Mouse (Mus musculus) CH12.LX (cell line): ENCODE measurements around the gene Usp45.

Experiments
- CTCF ChIP-seq, 2 experiments: IDR thresholded peaks in 1 of 2; conservative IDR thresholded peaks in 1 of 2; 2 replicates each; pipeline ENCODE4 v1.5.1; 2011 to 2012; ENCODE audit warnings: low read depth in 2 of 2, low read length in 2 of 2, improper control_type of control experiment in 1 of 2, inconsistent platforms in 1 of 2, mild to moderate bottlenecking in 1 of 2, moderate library complexity in 1 of 2
- GABPA ChIP-seq: IDR thresholded peaks from 2 replicates; pipeline ENCODE4 v1.6.1; 2012; ENCODE audit warnings: low read depth, low read length, improper control_type of control experiment, inconsistent platforms; ENCODE audit not compliant: insufficient replicate concordance
- MAFK ChIP-seq: IDR thresholded peaks from 2 replicates; pipeline ENCODE4 v1.6.1; 2011; ENCODE audit warnings: low read length, improper control_type of control experiment; ENCODE audit not compliant: insufficient replicate concordance
- MAX ChIP-seq: IDR thresholded peaks from 2 replicates; pipeline ENCODE4 v1.6.1; 2011; ENCODE audit warnings: low read length, improper control_type of control experiment
- NRF1 ChIP-seq: IDR thresholded peaks from 2 replicates; pipeline ENCODE4 v1.6.1; 2014; ENCODE audit warnings: low read depth, mild to moderate bottlenecking, inconsistent platforms, low read length, improper control_type of control experiment, moderate library complexity
- POLR2A ChIP-seq: IDR thresholded peaks from 2 replicates; pipeline ENCODE4 v1.6.1; 2011; ENCODE audit warnings: low read depth, mild to moderate bottlenecking, improper control_type of control experiment, low read length
- POLR2AphosphoS2 ChIP-seq: IDR thresholded peaks from 2 replicates; pipeline ENCODE4 v1.6.1; 2011; ENCODE audit warnings: low read depth, low read length, improper control_type of control experiment
- RAD21 ChIP-seq: IDR thresholded peaks from 2 replicates; pipeline ENCODE4 v1.6.1; 2011; ENCODE audit warnings: low read depth, mild to moderate bottlenecking, low read length, improper control_type of control experiment, moderate library complexity
- USF1 ChIP-seq: IDR thresholded peaks from 2 replicates; pipeline ENCODE4 v1.6.1; 2014; ENCODE audit warnings: low read depth, mild to moderate bottlenecking, inconsistent platforms, low read length, improper control_type of control experiment

DNA sequence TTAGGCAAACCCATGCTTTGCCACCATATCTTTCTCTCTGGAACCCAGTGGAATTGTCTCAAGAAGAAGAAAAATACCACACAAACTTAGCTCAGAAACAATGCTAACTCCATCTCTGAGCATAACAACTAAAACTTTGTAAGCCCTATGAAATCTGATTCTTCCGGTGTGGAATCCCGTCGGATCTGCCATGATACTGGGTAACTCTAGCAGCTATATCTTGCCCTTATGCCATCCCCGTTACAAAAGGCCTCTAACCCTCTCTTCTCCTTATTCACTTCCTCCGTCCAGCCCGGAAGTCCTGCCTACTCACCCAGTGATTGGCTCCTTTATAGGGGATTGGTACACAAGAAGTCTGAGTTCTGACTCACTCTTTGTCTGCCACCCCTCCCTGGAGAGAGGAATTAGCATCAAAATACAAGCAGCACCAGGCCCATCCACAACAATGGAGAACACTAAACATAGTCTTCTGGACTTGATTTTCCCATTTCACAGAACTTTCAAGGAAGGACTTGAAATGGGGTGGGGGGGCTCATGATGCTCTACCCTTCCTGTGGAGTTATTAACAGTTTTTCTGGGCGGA is 44.1 kb upstream of the Usp45 start:
- TF ChIP-seq GABPA (no peak), MAX (no peak), USF1 (no peak), NRF1 (no peak), MAFK (no peak), RAD21 (no peak), POLR2A (no peak), POLR2AphosphoS2 (no peak), CTCF (conservative IDR thresholded peaks at IDR 0.05 in 1 of 2, IDR thresholded peaks at IDR 0.05 in 1 of 2; ENCODE audit: low read depth in 2 of 2, low read length in 2 of 2) (no peak)
